Comparison of ENCODE assay signal across 1 mouse cellular context in the genomic region with DNA sequence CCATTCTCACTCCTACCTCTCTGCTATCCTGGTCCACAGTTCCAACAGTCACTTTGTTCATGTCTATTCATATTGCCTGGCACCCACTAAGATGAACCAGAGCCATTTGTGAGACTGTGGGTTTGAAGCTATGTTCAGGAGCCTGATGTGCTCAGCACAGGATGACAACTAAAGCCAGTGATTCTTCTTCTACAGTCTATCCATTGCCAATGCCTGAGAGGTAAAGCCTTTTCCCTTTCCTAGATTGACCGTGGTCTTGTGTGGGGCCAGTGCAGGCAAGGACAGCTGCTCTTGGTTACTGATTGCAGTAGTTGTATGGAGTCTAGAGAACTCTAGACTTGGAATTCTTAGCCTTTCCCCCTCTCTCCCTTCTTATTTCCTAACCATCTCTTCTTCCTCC.
TF ChIP-seq lines count a peak whose summit lies in the region.

No protein-coding gene starts in this region.

TF ChIP-seq in CH12.LX, 34 proteins besides CTCF, POLR2A, EP300 and RAD21 (continued from another document):
- TF ChIP-seq ZC3H11A (IDR thresholded peaks at IDR 0.05; ENCODE audit: low read depth, low read length) (no peak), USF1 (IDR thresholded peaks at IDR 0.05; ENCODE audit: low read depth, low read length) (no peak), SIN3A (IDR thresholded peaks at IDR 0.05; ENCODE audit: low read length) (no peak)
TF ChIP-seq in CH12.LX: peak in this region for 0.
